Mouse (Mus musculus): ENCODE results near the gene Klc1. TPM values are rescaled to one million over a fixed set of nuclear protein-coding genes. Genes with fewer than 3 reads are reported as not detected.
"Not testable (repeated sequence)": the region's sequence is repeated elsewhere in the genome, so short reads cannot be mapped to it uniquely, and the experiment has no call there.

The Klc1 gene
- polyA plus RNA-seq, 1 experiment, result 66.3 TPM

GRCm38 (mm10) chr12:111724638-111725337, 33.9 kb upstream of the Klc1 start:
- Histone ChIP-seq H3K36me3 (replicated peaks; ENCODE audit: low read length) (peaks cover 74% of the 10 kb centered on the region), H3K4me3 (replicated peaks) (no peak overlapping the region), H3K27me3 (replicated peaks) (no peaks in the 10 kb centered on the region), H3K9me3 (no peaks in the 10 kb centered on the region), H3K4me1 (peaks cover 30% of the 10 kb centered on the region)
- TF ChIP-seq FLI1 (IDR thresholded peaks at IDR 0.05; ENCODE audit: low read length) (no peak), GATA1 (IDR thresholded peaks at IDR 0.05; ENCODE audit: borderline replicate concordance, low read length) (no peak)

DNA sequence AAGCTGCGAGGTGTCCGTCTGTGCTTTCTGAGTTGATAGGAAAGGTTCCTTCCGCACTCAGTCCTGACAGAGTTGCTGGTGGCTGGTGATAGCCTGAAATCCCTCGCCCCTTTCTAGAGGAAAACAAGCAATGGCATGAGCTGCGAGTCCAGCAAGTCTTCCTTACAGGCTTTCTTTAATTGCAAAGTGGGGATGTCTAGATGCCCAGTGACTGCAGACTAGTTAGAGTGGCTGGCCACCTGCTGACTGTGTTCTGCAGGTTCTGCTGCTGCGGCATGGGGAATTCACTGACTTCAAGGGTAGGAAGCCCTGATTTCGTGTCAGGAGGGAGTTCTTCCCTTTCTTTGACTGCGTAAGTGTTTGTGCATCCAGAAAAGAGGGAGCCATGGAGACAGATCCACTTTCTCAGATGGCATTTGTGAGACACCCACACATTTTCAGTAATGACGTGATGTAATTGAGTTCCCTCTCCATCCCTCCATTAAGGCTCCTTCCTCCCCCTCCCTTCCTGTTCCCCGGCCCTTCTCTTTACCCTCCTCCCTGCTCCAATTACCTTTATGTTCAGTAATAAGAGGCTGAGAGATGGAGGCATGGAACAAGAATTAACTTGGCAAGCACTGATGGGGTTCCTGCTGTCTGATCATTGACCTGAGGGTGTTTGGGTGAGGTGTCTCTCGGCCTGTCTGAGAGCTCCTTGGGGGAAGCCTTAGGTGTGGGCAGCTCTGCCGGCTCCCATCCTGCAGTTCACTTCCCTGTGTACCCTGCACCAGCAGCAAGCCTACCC, 33.1 kb upstream of the Klc1 start:
- peaks cover 30% of the 10 kb centered on the region for H3K4me1 ChIP-seq
- no peak overlapping the region for H3K4me3 ChIP-seq (replicated peaks)
- H3K27me3 ChIP-seq (replicated peaks), result no peaks in the 10 kb centered on the region
- no peaks in the 10 kb centered on the region for H3K9me3 ChIP-seq
- no peak for TF ChIP-seq FLI1 (IDR thresholded peaks at IDR 0.05; ENCODE audit: low read length)
- TF ChIP-seq GATA1 (IDR thresholded peaks at IDR 0.05; ENCODE audit: borderline replicate concordance, low read length), result no peak
- H3K36me3 ChIP-seq (replicated peaks; ENCODE audit: low read length), result peaks cover 71% of the 10 kb centered on the region

DNA sequence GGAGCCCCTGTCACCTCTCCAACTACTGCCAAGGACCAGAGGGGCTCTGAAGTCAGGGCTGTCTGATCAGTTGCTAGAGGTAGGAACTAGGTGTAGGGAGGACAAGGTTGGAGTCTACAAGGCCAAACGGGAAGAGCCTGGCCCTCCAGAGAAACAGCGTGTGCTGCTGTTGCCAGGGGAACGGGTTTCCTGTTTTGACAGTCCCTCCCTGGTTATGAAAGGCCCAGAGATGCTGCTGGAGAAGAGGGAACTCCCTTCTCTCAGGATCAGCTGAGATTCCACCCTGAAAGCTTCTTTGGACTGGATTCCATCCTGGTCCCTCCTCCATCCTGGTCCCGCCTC, 32.6 kb upstream of the Klc1 start:
- TF ChIP-seq FLI1 (IDR thresholded peaks at IDR 0.05; ENCODE audit: low read length) (no peak), GATA1 (IDR thresholded peaks at IDR 0.05; ENCODE audit: borderline replicate concordance, low read length) (no peak)

GRCm38 (mm10) chr12:111727956-111728355, 30.7 kb upstream of the Klc1 start:
- Histone ChIP-seq H3K36me3 (replicated peaks; ENCODE audit: low read length) (peaks cover 74% of the 10 kb centered on the region), H3K9me3 (no peaks in the 10 kb centered on the region), H3K27me3 (replicated peaks) (no peaks in the 10 kb centered on the region), H3K4me3 (replicated peaks) (no peak overlapping the region), H3K4me1 (peaks cover 44% of the 10 kb centered on the region)
- TF ChIP-seq FLI1 (IDR thresholded peaks at IDR 0.05; ENCODE audit: low read length) (no peak), GATA1 (IDR thresholded peaks at IDR 0.05; ENCODE audit: borderline replicate concordance, low read length) (no peak)

More for the DNA sequence above, 32.6 kb upstream of the Klc1 start:
- Histone ChIP-seq H3K27me3 (replicated peaks) (no peaks in the 10 kb centered on the region), H3K4me1 (peaks cover 30% of the 10 kb centered on the region), H3K9me3 (no peaks in the 10 kb centered on the region), H3K4me3 (replicated peaks) (no peak overlapping the region), H3K36me3 (replicated peaks; ENCODE audit: low read length) (peaks cover 73% of the 10 kb centered on the region)

- Histone ChIP-seq H3K36me3 (replicated peaks; ENCODE audit: low read length) (peaks cover 65% of the 10 kb centered on the region), H3K4me3 (replicated peaks) (peak overlapping the region; percentile 89), H3K27me3 (replicated peaks) (no peaks in the 10 kb centered on the region), H3K9me3 (no peaks in the 10 kb centered on the region), H3K4me1 (peaks cover 45% of the 10 kb centered on the region)
- TF ChIP-seq GATA1 (IDR thresholded peaks at IDR 0.05; ENCODE audit: borderline replicate concordance, low read length), result no peak
- no peak for TF ChIP-seq FLI1 (IDR thresholded peaks at IDR 0.05; ENCODE audit: low read length)
These were observed 26.5 kb upstream of the Klc1 start for GRCm38 (mm10) chr12:111731822-111732807.

- TF ChIP-seq GATA1 (IDR thresholded peaks at IDR 0.05; ENCODE audit: borderline replicate concordance, low read length) (no peak), FLI1 (IDR thresholded peaks at IDR 0.05; ENCODE audit: low read length) (no peak)
- H3K4me1 ChIP-seq, result peaks cover 40% of the 10 kb centered on the region
- no peaks in the 10 kb centered on the region for H3K9me3 ChIP-seq
- H3K4me3 ChIP-seq (replicated peaks), result peak overlapping the region; percentile 89
- peaks cover 59% of the 10 kb centered on the region for H3K36me3 ChIP-seq (replicated peaks; ENCODE audit: low read length)
- no peaks in the 10 kb centered on the region for H3K27me3 ChIP-seq (replicated peaks)
These were observed 25.7 kb upstream of the Klc1 start for GRCm38 (mm10) chr12:111732921-111733320.

DNA sequence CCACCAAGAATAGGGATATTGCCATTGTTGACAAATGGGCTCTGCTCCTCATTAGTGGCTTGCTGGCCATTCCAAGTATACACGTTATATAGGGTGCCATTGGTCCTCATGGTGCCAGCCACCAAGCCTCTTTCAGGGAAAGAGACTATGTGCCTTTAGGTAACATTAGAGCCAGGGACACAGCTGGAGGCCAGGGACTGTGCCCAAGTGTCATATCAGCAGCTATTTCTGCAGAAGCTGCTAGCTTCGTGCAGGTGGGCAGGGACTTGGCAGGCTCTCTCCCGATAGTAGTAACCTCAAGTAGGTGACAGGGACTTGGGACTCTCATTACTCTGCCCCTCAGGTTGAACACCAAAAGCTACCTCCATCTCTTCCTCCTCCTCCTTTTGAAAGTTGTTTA, 23.7 kb upstream of the Klc1 start:
- H3K4me1 ChIP-seq, result peaks cover 40% of the 10 kb centered on the region
- no peaks in the 10 kb centered on the region for H3K9me3 ChIP-seq
- no peaks in the 10 kb centered on the region for H3K27me3 ChIP-seq (replicated peaks)
- no peak overlapping the region for H3K4me3 ChIP-seq (replicated peaks)
- TF ChIP-seq FLI1 (IDR thresholded peaks at IDR 0.05; ENCODE audit: low read length), result no peak
- TF ChIP-seq GATA1 (IDR thresholded peaks at IDR 0.05; ENCODE audit: borderline replicate concordance, low read length), result no peak
- H3K36me3 ChIP-seq (replicated peaks; ENCODE audit: low read length), result peaks cover 44% of the 10 kb centered on the region

DNA sequence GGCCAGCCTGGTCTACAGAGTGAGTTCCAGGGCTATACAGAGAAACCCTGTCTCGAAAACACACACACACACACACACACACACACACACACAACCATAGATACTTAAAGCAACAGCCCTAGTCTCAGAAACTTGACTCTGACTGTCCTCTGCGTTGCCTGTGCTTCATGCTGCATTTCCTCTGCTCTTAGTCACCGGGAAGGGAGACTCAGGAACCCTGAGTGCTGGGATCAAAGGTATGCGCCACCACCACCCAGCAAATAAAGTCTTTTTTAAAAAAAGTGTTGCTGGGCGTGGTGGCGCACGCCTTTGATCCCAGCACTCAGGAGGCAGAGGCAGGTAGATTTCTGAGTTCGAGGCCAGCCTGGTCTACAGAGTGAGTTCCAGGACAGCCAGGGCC, 22.0 kb upstream of the Klc1 start:
- H3K27me3 ChIP-seq (replicated peaks); H3K4me3 ChIP-seq (replicated peaks); H3K9me3 ChIP-seq: not testable (repeated sequence)
- Histone ChIP-seq H3K4me1 (peaks cover 48% of the 10 kb centered on the region), H3K36me3 (replicated peaks; ENCODE audit: low read length) (peaks cover 37% of the 10 kb centered on the region)

DNA sequence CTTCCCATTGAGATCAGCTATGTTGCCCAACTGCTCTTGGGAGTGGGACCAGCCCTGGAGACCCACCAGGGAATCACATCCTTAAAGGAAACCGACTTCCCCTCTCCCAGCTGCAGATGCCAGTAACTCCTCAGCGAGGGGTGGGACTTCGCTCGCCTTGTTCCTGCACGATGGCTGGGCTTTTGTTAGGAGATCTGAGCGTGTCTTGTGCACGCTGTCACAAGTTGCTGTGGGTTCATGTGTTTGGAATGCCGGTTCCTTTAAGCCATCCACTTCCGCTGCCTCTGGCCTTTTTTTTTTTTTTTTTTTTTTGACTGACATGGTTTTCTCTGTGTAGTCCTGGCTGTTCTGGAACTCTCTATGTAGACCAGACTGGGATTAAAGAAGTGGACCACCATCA, 21.3 kb upstream of the Klc1 start:
- Histone ChIP-seq H3K4me1 (peaks cover 41% of the 10 kb centered on the region), H3K4me3 (replicated peaks) (no peak overlapping the region), H3K36me3 (replicated peaks; ENCODE audit: low read length) (peaks cover 33% of the 10 kb centered on the region), H3K27me3 (replicated peaks) (no peaks in the 10 kb centered on the region), H3K9me3 (no peaks in the 10 kb centered on the region)
- TF ChIP-seq GATA1 (IDR thresholded peaks at IDR 0.05; ENCODE audit: borderline replicate concordance, low read length) (no peak), FLI1 (IDR thresholded peaks at IDR 0.05; ENCODE audit: low read length) (no peak)
